Mouse (Mus musculus): Measurements from ENCODE around the gene Ppp1r21.

Ppp1r21 gene

GRCm38 (mm10) chr17:88578522-88579242, 48.8 kb downstream of the Ppp1r21 start:
- TF ChIP-seq GATA4 (IDR thresholded peaks at IDR 0.05; ENCODE audit: insufficient replicate concordance, low read length) = no peak

GRCm38 (mm10) chr17:88580556-88580955, 50.6 kb downstream of the Ppp1r21 start:
- no peak for TF ChIP-seq GATA4 (IDR thresholded peaks at IDR 0.05; ENCODE audit: insufficient replicate concordance, low read length)

GRCm38 (mm10) chr17:88581511-88582021, 51.6 kb downstream of the Ppp1r21 start:
- TF ChIP-seq GATA4 (IDR thresholded peaks at IDR 0.05; ENCODE audit: insufficient replicate concordance, low read length) = no peak

DNA sequence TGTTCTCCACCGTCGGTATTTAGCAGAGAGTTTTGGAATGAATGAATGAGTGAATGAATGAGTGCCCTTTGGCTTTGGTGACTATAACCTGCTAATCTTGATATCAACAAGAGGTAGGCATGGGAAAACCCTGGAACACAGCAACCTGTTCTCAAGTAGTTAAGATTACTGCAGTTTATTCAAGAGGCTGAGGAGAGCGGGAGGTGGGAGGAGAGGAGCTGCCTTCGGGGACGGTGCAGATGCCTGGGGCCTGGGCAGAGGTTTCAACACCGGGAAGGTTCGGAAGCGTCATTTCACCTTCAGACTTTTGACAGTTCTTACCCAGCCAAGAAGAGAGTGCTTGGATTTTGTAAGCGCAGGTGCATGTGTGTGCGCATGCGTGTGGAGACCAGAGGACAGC, 53.1 kb downstream of the Ppp1r21 start:
- no peak for TF ChIP-seq GATA4 (IDR thresholded peaks at IDR 0.05; ENCODE audit: insufficient replicate concordance, low read length)

DNA sequence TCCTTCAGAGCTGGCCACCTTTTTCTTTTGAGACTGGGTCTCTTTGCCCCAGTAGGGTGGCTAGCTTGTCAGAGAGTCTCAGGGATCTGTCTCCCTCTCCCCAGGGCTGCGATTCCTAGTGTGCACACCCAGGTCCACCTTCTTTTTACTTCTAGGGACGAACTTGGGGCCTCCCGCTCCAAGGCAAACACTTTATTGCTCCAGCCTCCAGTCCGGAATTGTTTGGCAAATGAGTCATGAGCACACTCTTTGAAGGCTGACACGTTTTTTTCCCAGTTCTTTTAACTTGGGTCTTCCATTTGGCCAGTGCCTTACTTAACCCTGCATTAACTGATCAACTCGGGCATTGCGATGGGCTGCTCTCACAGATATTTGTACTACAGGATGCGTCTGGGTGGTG, 53.5 kb downstream of the Ppp1r21 start:
- TF ChIP-seq GATA4 (IDR thresholded peaks at IDR 0.05; ENCODE audit: insufficient replicate concordance, low read length) = no peak

DNA sequence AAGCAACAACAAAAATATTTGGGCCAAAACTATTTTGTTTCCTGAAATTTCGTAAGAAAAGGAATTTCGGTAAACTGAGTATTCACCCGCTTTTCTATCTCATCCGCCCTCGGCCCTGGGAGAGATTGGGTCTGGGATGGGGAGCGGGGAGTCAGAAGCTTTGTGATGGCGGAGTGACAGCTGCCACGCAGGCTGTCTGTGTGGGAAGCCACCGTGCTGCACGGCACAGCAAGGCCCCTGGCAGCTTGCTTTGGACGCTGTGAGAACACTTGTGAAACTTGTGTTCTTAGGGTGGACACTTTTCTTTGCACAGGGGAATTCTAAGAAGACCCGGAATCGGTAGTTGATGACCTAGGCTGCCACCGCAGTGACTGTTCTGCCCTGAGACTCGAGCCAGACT, 57.5 kb downstream of the Ppp1r21 start:
- no peak for TF ChIP-seq GATA4 (IDR thresholded peaks at IDR 0.05; ENCODE audit: insufficient replicate concordance, low read length)

DNA sequence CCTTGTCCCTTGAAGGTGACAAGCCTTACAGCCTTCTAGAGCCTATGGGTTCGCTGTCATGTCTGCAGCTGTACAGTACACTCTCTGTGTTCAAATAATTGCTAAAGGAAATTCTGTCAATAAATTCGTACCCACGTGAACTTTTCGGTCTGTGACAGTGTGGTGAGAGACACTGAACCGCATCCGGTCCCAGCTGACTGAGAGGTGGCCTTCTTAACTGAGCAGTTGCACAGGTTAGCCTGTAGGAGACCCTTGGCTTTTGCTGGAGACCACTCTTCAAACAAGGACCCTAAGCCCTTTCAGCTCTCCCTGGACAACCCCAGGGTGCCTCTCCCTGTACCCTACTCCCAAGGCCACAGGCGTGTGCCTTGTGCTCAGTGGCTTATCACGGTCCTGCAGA, 58.3 kb downstream of the Ppp1r21 start:
- TF ChIP-seq GATA4 (IDR thresholded peaks at IDR 0.05; ENCODE audit: insufficient replicate concordance, low read length) = no peak

- TF ChIP-seq GATA4 (IDR thresholded peaks at IDR 0.05; ENCODE audit: insufficient replicate concordance, low read length) = no peak
These were observed 60.3 kb downstream of the Ppp1r21 start for GRCm38 (mm10) chr17:88590251-88590650.

GRCm38 (mm10) chr17:88595071-88595470, 65.2 kb downstream of the Ppp1r21 start:
- TF ChIP-seq GATA4 (IDR thresholded peaks at IDR 0.05; ENCODE audit: insufficient replicate concordance, low read length) = no peak

DNA sequence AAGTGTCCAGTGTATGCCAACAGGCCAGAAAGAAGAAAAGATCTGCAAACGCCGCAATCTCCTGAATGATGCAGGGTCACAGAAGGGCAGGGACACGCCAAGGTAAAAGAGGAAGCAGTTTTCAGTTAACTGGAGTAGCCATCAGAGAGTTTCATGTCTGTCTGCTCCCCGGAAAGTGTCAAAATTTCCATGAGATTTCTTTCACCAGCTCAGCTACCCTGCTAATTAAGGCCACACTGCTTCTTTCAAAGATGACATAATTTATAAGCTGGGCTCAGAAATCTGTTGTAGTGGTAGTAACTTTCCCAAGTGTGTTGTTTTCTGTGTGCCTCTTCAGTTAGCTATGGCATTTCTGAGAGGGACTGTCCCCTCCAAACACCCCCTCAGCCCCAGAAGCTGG, 66.2 kb downstream of the Ppp1r21 start:
- no peak for TF ChIP-seq GATA4 (IDR thresholded peaks at IDR 0.05; ENCODE audit: insufficient replicate concordance, low read length)

DNA sequence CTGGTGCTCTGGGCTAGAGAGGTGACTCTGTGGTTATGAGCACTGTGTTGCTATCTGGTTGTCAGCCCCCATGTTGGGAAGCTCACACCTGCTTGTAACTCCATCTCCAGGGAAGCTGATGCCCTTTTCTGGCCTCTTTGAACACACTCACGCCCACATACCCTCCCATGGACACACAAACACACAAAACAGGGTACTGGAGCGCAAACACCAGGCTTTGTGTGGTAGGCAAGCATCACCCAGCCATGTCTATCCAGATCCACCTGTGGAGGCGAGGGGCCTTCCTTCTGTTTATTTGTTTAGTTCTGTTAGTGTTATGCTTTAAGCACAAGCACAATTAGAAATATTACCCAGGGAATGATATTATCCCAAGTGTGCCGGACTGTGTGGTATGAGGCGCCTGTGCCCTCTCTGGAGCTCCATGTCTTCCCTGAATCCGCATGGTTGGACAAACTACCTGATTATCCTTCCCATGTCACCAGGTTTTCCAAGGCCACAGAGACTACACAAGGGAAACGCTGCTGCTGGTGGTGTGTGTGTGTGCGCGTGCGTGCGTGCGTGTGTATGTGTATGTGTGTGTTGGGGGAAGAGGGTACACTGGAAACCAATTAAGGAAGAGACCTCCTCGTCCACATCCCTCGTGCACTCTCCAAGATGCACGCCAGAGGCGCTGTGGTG, 66.8 kb downstream of the Ppp1r21 start:
- TF ChIP-seq GATA4 (IDR thresholded peaks at IDR 0.05; ENCODE audit: insufficient replicate concordance, low read length) = no peak

DNA sequence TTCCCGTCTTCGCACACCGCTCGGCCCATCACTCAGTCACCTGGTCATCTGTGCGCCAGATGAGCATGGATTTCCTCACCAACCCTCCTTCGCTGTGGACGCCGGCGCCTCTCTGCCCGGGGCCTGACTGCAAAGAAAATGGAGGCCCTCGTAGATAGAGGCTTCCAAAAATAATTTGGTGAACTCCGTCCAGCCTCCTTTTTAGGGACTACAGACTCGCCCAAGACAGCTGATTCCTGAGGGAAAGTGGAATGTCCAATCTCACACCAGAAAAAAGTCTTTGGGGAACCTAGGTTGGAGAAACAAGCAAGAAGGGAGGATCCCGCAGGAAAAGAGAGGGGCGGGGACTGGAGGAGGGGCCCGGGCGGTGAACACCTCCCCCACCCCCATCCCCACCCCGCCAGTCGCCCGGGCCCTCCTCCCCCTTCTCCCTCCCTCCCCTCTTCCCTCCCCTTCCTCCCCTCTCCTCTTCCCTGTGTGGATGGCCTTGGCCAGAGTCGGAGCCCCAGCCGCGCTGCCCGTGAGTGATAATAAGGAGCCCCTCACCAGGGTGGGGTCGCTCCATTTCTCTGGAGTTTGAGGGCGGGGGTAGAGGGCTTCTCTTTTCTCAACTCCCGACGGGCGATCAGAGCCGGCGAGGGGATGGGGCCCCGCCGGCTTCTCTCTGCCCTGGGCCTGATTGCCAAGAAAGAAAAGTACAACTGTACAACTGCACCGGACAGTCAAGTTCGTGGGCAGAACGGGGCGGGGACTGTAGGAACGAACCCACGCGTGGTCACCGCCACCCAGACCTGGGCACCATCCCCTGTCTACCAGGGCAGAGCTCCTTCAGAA, 67.5 kb downstream of the Ppp1r21 start, which contains the start of gene Ston1:
Gene Ston1 (plus strand): TSS at position 463 of the 834 bp plus-strand sequence.
- no peak for TF ChIP-seq GATA4 (IDR thresholded peaks at IDR 0.05; ENCODE audit: insufficient replicate concordance, low read length)

DNA sequence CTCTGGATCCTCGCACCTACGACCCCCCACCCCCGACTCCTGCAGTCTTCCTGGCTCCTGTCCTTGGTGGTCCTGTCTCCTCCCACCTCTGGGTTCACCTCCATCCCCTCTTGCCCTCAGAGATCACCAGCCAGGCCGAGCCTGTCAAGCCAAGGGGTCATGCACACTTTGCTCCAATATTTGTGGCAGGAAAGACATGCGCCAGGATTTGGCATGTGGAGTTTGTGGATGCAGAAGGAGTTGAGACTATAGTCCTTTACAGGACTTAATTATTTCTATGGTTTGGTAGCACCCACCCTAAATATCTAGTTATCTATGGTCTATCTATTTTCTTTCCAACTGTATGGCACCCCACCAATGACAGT, 68.1 kb downstream of the Ppp1r21 start:
- no peak for TF ChIP-seq GATA4 (IDR thresholded peaks at IDR 0.05; ENCODE audit: insufficient replicate concordance, low read length)

DNA sequence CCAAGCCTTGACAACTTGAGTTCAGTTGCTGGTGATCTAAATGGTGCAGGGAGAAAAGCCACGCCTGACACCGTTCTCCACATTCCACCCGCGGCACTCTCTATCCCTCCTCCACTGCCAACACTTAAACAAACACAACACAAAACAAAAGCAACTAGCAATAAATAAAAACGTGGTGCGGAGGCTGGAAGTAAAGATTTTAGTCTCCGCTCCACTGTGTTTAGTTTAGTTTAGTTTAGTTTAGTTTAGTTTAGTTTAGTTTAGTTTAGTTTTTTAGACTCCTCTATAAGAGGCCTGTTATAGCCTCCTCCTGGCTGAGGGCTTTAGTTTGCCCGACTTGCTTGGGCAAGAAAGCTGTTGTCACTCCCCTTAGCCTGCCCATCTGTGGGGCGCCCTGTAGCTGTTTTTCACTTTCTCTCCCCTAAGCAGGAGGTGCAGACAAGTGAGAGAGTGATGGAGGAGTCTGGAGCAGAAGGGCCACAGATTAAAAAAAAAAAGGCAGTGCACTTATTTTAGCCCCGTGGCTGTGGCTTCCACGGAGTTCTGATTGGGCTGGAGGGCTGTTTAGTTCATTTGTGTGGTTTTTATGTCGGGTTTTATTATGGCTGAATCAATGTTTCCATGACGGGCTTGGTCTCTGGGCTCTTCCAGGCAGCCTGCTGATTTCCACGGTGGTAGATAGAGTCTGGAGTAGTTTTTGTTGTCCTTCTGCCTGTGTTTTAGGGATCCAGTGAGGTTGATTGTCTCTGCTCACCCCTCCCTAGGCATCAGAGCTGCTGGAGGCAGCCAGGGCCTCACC, 68.9 kb downstream of the Ppp1r21 start:
- no peak for TF ChIP-seq GATA4 (IDR thresholded peaks at IDR 0.05; ENCODE audit: insufficient replicate concordance, low read length)
